In the genomic region with DNA sequence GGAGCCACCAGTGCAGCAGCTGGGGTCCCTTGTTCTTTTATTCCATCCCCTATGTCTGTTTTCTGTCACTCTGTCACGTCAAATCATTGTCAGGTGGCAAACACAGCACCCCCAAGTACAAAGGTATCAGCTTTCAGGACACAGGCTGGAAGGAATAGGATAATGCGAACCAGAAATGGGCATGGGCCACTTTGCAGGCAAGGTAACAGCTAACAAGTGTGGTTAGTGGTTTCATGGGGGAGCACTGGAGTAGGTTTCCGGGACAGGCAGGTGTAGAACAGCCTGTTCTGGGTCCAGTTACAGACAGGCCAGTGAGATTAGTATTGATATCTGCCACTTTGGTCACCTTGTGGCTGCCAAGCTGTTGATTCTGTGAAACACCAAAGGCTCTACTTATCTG, we compare ENCODE assay signal across 13 mouse cellular contexts.
"Had no signal": no experiment of that assay in that cellular context is flagged by ENCODE, and none has a peak within 500 bp of the region (broad histone marks: within the 10 kb centered on the region; RNA-seq: fewer than 3 reads in every experiment).

No protein-coding gene starts in this region.

- ATAC-seq: inflammation-experienced regulatory T-cells, adult 6 months; liver, embryonic 12.5 days; midbrain, embryonic 16.5 days had no signal

- H3K9me3 ChIP-seq: limb, embryonic 15.5 days; liver, embryonic 12.5 days; lung, embryonic 15.5 days; midbrain, embryonic 12.5 days had no signal

- DNase-seq: kidney, adult 11 months; kidney, adult 9 months; kidney, postnatal 36 days; lung, postnatal 4 days had no signal

- H3K27ac ChIP-seq: kidney, postnatal 0 days; layer of hippocampus, adult 2 months; limb, embryonic 15.5 days; liver, embryonic 12.5 days; lung, embryonic 15.5 days; midbrain, embryonic 12.5 days; stomach, postnatal 0 days had no signal

- H3K9ac ChIP-seq: limb, embryonic 15.5 days; liver, embryonic 12.5 days; lung, embryonic 15.5 days; midbrain, embryonic 12.5 days had no signal

- H3K36me3 ChIP-seq: limb, embryonic 15.5 days; liver, embryonic 12.5 days; lung, embryonic 15.5 days; midbrain, embryonic 12.5 days had no signal

- H3K4me2 ChIP-seq: limb, embryonic 15.5 days; liver, embryonic 12.5 days; lung, embryonic 15.5 days; midbrain, embryonic 12.5 days had no signal

- H3K4me1 ChIP-seq: limb, embryonic 15.5 days; liver, embryonic 12.5 days; midbrain, embryonic 12.5 days had no signal

- H3K4me3 ChIP-seq: layer of hippocampus, adult 2 months; limb, embryonic 15.5 days; liver, embryonic 12.5 days; lung, embryonic 15.5 days; midbrain, embryonic 12.5 days had no signal

- H3K27me3 ChIP-seq: limb, embryonic 15.5 days; liver, embryonic 12.5 days; lung, embryonic 15.5 days; midbrain, embryonic 12.5 days had no signal
